ENCODE assay signal across 25 mouse cellular contexts in genomic region chr7:55910356-55910755, GRCm38 (mm10). TPM values are rescaled to one million over a fixed set of nuclear protein-coding genes. Genes with fewer than 3 reads are reported as not detected.
DNase-seq lines count a peak whose midpoint lies in the region; ATAC-seq and TF ChIP-seq lines count a peak whose summit lies in the region.
"Had no signal": no experiment of that assay in that cellular context is flagged by ENCODE, and none has a peak within 500 bp of the region (broad histone marks: within the 10 kb centered on the region; RNA-seq: fewer than 3 reads in every experiment).

No protein-coding gene starts in this region.

- no peaks in the 10 kb centered on the region for H3K9me3 ChIP-seq in kidney, embryonic 15.5 days (replicated peaks)
- no peaks in the 10 kb centered on the region for H3K9me3 ChIP-seq in midbrain, embryonic 15.5 days
- H3K9me3 ChIP-seq: embryonic facial prominence, embryonic 13.5 days; forebrain, embryonic 10.5 days; forebrain, embryonic 15.5 days; heart, embryonic 13.5 days; limb, embryonic 13.5 days; liver, embryonic 13.5 days; midbrain, embryonic 13.5 days; stomach, embryonic 15.5 days had no signal

- H3K27ac ChIP-seq in kidney, embryonic 15.5 days, result no peak overlapping the region
- peak overlapping the region; percentile 82 for H3K27ac ChIP-seq in bone marrow macrophage, adult 2 months (ENCODE audit: insufficient read depth, low read depth, low read length)
- no peak overlapping the region for H3K27ac ChIP-seq in midbrain, embryonic 15.5 days
- H3K27ac ChIP-seq: embryonic facial prominence, embryonic 13.5 days; forebrain, embryonic 10.5 days; forebrain, embryonic 15.5 days; heart, embryonic 13.5 days; hindbrain, embryonic 14.5 days; limb, embryonic 13.5 days; liver, embryonic 13.5 days; midbrain, embryonic 13.5 days; stomach, embryonic 15.5 days had no signal

- WGBS in kidney, embryonic 15.5 days, result 65% methylated on average over 2 of the region's 2 CpGs
- WGBS in midbrain, embryonic 15.5 days, result 90% methylated on average over 2 of the region's 2 CpGs

- TF ChIP-seq CTCF in bone marrow macrophage, adult 2 months (IDR thresholded peaks at IDR 0.05; ENCODE audit: low read depth, low read length), result no peak

- DNase-seq in kidney, adult 11 months, result peak; percentile 30
- peak; percentile 35 to 39 for DNase-seq in kidney, postnatal 36 days
- no peak for DNase-seq in kidney, adult 18-20 months
- peak; percentile 25 for DNase-seq in yolk sac, embryonic 10.5 days (ENCODE audit: low spot score)
- DNase-seq: adrenal gland, postnatal 10 days; cerebellum, adult 18-20 months; cerebellum, postnatal 10 days; gastrocnemius, postnatal 10 days; heart, postnatal 10 days; liver, embryonic 13.5 days; lung, adult 18-20 months; lung, postnatal 4 days had no signal

- no peaks in the 10 kb centered on the region for H3K27me3 ChIP-seq in kidney, embryonic 15.5 days
- H3K27me3 ChIP-seq in midbrain, embryonic 15.5 days (replicated peaks), result no peaks in the 10 kb centered on the region
- H3K27me3 ChIP-seq: embryonic facial prominence, embryonic 13.5 days; forebrain, embryonic 15.5 days; heart, embryonic 13.5 days; limb, embryonic 13.5 days; liver, embryonic 13.5 days; midbrain, embryonic 13.5 days; Patski; stomach, embryonic 15.5 days had no signal

- no peak overlapping the region for H3K9ac ChIP-seq in kidney, embryonic 15.5 days
- H3K9ac ChIP-seq in midbrain, embryonic 15.5 days, result no peak overlapping the region
- H3K9ac ChIP-seq: embryonic facial prominence, embryonic 13.5 days; forebrain, embryonic 15.5 days; heart, embryonic 13.5 days; hindbrain, embryonic 14.5 days; limb, embryonic 13.5 days; liver, embryonic 13.5 days; midbrain, embryonic 13.5 days; stomach, embryonic 15.5 days had no signal

- no peak overlapping the region for H3K4me2 ChIP-seq in kidney, embryonic 15.5 days
- H3K4me2 ChIP-seq in midbrain, embryonic 15.5 days, result no peak overlapping the region
- H3K4me2 ChIP-seq: embryonic facial prominence, embryonic 13.5 days; forebrain, embryonic 15.5 days; heart, embryonic 13.5 days; hindbrain, embryonic 14.5 days; limb, embryonic 13.5 days; liver, embryonic 13.5 days; midbrain, embryonic 13.5 days; stomach, embryonic 15.5 days had no signal

- no peak for TF ChIP-seq POLR2A in bone marrow macrophage, adult 2 months (IDR thresholded peaks at IDR 0.05; ENCODE audit: borderline replicate concordance, low read depth, low read length)

- H3K4me3 ChIP-seq in kidney, embryonic 15.5 days (replicated peaks), result no peak overlapping the region
- H3K4me3 ChIP-seq in bone marrow macrophage, adult 2 months (ENCODE audit: insufficient read depth, low read length), result no peak overlapping the region
- no peak overlapping the region for H3K4me3 ChIP-seq in midbrain, embryonic 15.5 days
- H3K4me3 ChIP-seq: embryonic facial prominence, embryonic 13.5 days; forebrain, embryonic 10.5 days; forebrain, embryonic 15.5 days; heart, embryonic 13.5 days; limb, embryonic 13.5 days; liver, embryonic 13.5 days; midbrain, embryonic 13.5 days; stomach, embryonic 15.5 days had no signal

- H3K4me1 ChIP-seq in kidney, embryonic 15.5 days, result no peaks in the 10 kb centered on the region
- H3K4me1 ChIP-seq in bone marrow macrophage, adult 2 months (ENCODE audit: control insufficient read depth, insufficient read depth, low read length), result peaks cover 24% of the 10 kb centered on the region
- H3K4me1 ChIP-seq in midbrain, embryonic 15.5 days, result no peaks in the 10 kb centered on the region
- H3K4me1 ChIP-seq: embryonic facial prominence, embryonic 13.5 days; forebrain, embryonic 10.5 days; forebrain, embryonic 15.5 days; heart, embryonic 13.5 days; limb, embryonic 13.5 days; liver, embryonic 13.5 days; midbrain, embryonic 13.5 days; stomach, embryonic 15.5 days had no signal

- ATAC-seq in kidney, embryonic 15.5 days (replicated peaks; ENCODE audit: low FRiP score), result no peak
- no peak for ATAC-seq in midbrain, embryonic 15.5 days (replicated peaks)
- ATAC-seq: forebrain, embryonic 15.5 days; lung, postnatal 0 days; midbrain, embryonic 13.5 days; Patski had no signal

- H3K36me3 ChIP-seq in kidney, embryonic 15.5 days, result peaks cover 88% of the 10 kb centered on the region
- H3K36me3 ChIP-seq in midbrain, embryonic 15.5 days (replicated peaks), result peaks cover 47% of the 10 kb centered on the region

RNA-seq across cellular contexts. Expression of gene Nipa2, which starts 51.9 kb away (rescaled TPM):
- 45.5 and 48.3 TPM in 2 replicates for polyA plus RNA-seq in kidney, embryonic 15.5 days (2015; fragmentation: Nextera tagmentation; extraction: Ambion mirVana)
- polyA plus RNA-seq in bone marrow macrophage, adult 2 months (2012; ENCODE audit: insufficient read depth, insufficient read length, missing spikeins), result 60.9 and 66.4 TPM in 2 replicates
- 31.1 and 31.4 TPM in 2 replicates for polyA plus RNA-seq in midbrain, embryonic 15.5 days (2015; fragmentation: Nextera tagmentation; extraction: Ambion mirVana)
